Mouse (Mus musculus): ENCODE data around the gene Ciao2b. TPM values are rescaled to one million over a fixed set of nuclear protein-coding genes. Genes with fewer than 3 reads are reported as not detected.
A peak's percentile ranks its signal among the peaks of the same experiment; 100 is the strongest.

Gene Ciao2b
- polyA plus RNA-seq, 1 experiment from 2014 or later = 137 TPM

DNA sequence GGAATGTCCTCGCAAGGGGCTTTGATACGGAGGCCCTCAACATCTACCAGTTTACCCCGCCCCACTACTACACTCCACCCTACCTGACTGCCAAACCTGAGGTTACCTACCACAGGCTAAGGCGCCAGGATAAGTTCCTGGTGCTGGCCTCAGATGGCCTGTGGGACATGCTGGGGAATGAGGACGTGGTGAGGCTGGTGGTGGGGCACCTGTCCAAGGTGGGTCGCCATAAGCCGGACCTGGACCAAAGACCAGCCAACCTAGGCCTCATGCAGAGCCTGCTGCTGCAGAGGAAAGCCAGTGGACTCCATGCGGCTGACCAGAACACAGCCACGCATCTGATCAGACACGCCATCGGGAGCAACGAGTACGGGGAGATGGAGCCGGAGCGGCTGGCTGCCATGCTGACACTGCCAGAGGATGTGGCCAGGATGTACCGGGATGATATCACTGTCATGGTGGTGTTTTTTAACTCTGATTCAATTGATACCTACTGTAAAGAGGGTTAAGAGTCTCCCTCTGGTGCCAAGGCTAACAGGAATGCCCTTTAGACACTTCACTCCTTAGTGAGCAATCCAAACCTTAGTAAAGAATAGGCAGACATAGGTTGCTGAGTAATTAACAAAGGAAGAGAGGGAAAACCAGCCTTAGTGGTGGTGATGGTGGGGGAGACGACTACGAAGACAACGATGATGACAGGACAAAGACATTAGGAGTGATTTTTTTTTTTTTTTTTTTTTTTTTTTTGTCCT lies 47.0 kb downstream of the Ciao2b start:
- Histone ChIP-seq H3K9ac (replicated peaks) (no peak overlapping the region), H3K4me1 (replicated peaks) (peaks cover 12% of the 10 kb centered on the region), H3K27ac (no peak overlapping the region), H3K27me3 (no peaks in the 10 kb centered on the region), H3K4me3 (replicated peaks) (no peak overlapping the region), H3K4me2 (replicated peaks) (no peak overlapping the region), H3K36me3 (peaks cover 42% of the 10 kb centered on the region), H3K9me3 (no peaks in the 10 kb centered on the region)
- 93% methylated on average over 19 of the region's 19 CpGs for WGBS
- no peak for ATAC-seq

DNA sequence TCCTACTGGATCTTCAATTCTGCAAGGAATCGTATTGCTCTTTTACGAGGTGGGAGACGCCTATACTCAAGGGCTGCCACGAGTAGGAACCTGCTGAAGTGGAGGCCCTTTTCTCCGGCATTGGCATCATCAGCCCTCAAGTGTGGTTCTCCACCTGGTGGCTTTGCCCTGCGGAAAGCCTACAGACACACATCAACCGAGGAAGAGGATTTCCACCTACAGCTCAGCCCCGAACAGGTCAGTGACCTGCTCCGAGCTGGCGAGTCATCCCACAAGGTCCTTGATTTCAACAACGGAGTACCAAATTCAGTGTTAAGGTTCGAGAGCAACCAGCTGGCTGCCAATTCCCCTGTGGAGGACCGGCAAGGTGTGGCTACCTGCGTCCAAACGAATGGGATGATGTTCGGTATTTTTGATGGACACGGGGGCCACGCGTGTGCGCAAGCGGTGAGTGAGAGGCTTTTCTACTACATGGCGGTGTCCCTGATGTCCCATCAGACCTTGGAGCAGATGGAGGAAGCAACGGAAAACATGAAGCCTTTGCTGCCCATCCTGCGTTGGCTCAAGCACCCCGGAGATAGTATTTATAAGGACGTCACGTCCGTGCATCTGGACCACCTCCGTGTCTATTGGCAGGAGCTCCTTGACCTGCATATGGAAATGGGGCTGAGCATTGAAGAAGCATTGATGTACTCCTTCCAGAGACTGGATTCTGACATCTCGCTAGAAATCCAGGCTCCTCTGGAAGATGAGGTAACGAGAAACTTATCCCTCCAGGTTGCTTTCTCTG lies 48.0 kb downstream of the Ciao2b start:
- Histone ChIP-seq H3K4me3 (replicated peaks) (no peak overlapping the region), H3K4me1 (replicated peaks) (peaks cover 12% of the 10 kb centered on the region), H3K27me3 (no peaks in the 10 kb centered on the region), H3K9me3 (no peaks in the 10 kb centered on the region), H3K4me2 (replicated peaks) (no peak overlapping the region), H3K27ac (no peak overlapping the region), H3K36me3 (peaks cover 42% of the 10 kb centered on the region), H3K9ac (replicated peaks) (no peak overlapping the region)
- 96% methylated on average over 31 of the region's 31 CpGs for WGBS
- ATAC-seq = no peak

DNA sequence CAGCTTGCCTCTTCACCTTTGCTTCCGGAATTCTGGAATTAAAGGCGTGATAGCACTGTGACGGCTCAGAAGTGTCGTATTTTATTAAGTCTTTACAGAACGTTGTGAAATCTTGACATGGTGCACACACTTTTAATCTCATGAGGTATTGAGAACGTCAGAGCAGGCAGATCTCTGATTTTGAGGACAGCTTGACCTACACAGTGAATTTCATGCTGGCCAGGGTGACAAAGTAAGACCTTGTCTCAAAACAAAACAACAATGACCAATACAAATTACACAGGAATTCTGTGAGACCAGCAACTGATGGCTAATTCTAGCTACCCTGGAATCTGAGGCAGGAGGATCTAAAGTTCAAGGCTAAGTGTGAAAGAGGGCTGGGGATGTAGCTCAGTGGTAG lies 49.2 kb downstream of the Ciao2b start:
- ATAC-seq = no peak
- Histone ChIP-seq H3K4me2 (replicated peaks) (peak overlapping the region; percentile 80), H3K36me3 (peaks cover 38% of the 10 kb centered on the region), H3K4me3 (replicated peaks) (no peak overlapping the region), H3K27ac (no peak overlapping the region), H3K9ac (replicated peaks) (no peak overlapping the region), H3K9me3 (no peaks in the 10 kb centered on the region), H3K27me3 (no peaks in the 10 kb centered on the region), H3K4me1 (replicated peaks) (peaks cover 12% of the 10 kb centered on the region)
- 68% methylated on average over 6 of the region's 6 CpGs for whole genome bisulfite sequencing

DNA sequence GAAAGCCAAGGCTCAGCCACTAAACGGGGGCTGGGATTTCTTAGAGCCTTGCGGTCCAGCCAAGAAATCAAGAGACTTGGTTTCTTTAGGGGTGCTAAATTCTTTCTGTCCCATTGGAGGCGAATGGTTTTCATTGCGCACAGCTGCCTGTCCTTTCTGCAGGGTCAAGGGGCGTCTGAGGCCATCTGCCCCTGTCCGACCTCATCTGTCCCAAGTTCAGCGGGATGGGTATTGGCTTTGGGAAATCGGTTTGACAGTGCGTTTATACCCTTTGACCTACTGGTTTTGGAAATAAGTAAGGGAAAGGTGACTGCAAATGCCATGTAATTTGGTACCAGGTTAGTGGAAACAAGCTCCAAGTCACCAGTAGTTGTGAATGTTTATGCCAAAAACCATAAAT lies 49.9 kb downstream of the Ciao2b start:
- peak overlapping the region; percentile 81 for H3K9ac ChIP-seq (replicated peaks)
- peak overlapping the region; percentile 72 for H3K4me3 ChIP-seq (replicated peaks)
- no peaks in the 10 kb centered on the region for H3K27me3 ChIP-seq
- peaks cover 12% of the 10 kb centered on the region for H3K4me1 ChIP-seq (replicated peaks)
- H3K4me2 ChIP-seq (replicated peaks) = peak overlapping the region; percentile 80
- H3K27ac ChIP-seq = no peak overlapping the region
- peaks cover 32% of the 10 kb centered on the region for H3K36me3 ChIP-seq
- ATAC-seq = no peak; the same call in 1 of the 2 replicates
- H3K9me3 ChIP-seq = no peaks in the 10 kb centered on the region
- 3% methylated on average over 9 of the region's 9 CpGs for WGBS

DNA sequence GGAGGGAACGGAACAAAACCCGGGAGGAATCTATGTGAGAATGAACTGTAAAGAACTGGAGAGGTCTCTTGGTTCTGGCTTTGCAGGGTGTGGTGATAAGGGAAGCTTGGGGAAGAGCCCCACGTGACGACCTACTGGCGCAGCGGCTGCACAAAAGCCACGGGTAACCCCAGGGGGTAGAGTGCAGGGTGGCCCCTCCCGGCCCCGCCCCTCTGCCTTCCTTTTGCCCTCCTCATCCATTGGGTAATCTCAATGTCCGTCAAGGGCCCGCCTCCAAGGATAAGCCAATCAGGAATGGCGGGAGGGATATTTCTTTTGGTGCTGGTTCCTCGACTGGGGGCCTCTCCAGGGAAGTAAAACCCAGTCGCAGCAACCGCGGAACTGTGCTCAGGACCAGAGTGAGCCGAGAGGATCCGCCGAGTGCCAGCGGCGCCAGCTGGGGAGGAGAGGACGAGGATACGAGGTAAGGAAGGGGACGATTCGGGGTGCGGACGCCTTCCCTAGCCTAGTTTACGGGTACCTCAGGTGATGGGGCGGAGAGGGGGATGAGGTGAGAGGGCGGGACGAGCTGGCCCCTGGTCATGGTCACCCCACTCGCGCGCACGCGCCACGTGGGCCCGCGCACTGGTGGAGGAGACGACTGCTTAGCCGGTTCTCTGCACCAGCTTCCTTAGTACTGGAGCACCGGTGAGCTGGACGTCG lies 50.5 kb downstream of the Ciao2b start, which contains the start of gene Pdp2:
Gene Pdp2, plus strand, starts transcription at position 319 of the 702 bp plus-strand sequence.
- Histone ChIP-seq H3K4me2 (replicated peaks) (peak within 1 kb of the TSS; percentile 80), H3K4me1 (replicated peaks) (peaks cover 12% of the 10 kb centered on the region), H3K4me3 (replicated peaks) (peak within 1 kb of the TSS; percentile 72), H3K36me3 (peaks cover 27% of the 10 kb centered on the region), H3K9me3 (no peaks in the 10 kb centered on the region), H3K9ac (replicated peaks) (peak within 1 kb of the TSS; percentile 81), H3K27ac (peak within 1 kb of the TSS; percentile 84), H3K27me3 (no peaks in the 10 kb centered on the region)
- peak; percentile 98 for ATAC-seq
- 1% methylated on average over 44 of the region's 44 CpGs for WGBS

DNA sequence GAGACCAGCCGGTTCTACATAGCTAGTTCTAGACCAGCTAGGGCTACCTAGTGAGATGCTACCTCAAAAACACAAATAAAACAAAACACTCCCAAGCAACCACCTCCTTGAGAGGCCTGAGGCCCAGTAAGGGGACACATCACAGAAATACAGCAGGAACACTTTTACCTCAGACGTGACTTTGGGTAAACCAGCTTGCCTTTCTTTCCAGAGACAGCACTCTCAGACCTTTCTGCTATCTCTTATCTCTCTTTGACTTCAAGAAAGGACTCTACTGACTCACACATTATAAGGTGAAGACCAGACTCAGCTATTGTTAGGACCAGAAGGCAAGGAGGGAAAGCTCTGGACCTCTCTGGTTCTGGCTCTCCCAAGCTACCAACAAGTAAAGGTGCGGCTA lies 51.5 kb downstream of the Ciao2b start:
- 92% methylated on average over 3 of the region's 3 CpGs for WGBS

More for the DNA sequence above, 51.5 kb downstream of the Ciao2b start:
- Histone ChIP-seq H3K4me2 (replicated peaks) (no peak overlapping the region), H3K27ac (no peak overlapping the region), H3K36me3 (peaks cover 18% of the 10 kb centered on the region), H3K4me3 (replicated peaks) (no peak overlapping the region), H3K27me3 (no peaks in the 10 kb centered on the region), H3K9ac (replicated peaks) (no peak overlapping the region), H3K9me3 (no peaks in the 10 kb centered on the region), H3K4me1 (replicated peaks) (peaks cover 12% of the 10 kb centered on the region)
- no peak for ATAC-seq

Other genes with a start within 250 kb of the Ciao2b start
- 1.8 TPM in 2 replicates for gene Cmtm4, start 246.2 kb downstream of the Ciao2b start, polyA plus RNA-seq (2015; fragmentation: Nextera tagmentation; extraction: Ambion mirVana)
- 120 and 124 TPM in 2 replicates for gene Dync1li2, start 198.9 kb downstream of the Ciao2b start, polyA plus RNA-seq (2015; fragmentation: Nextera tagmentation; extraction: Ambion mirVana)
- 0.18 and 0.27 TPM in 2 replicates for gene Terb1, start 132.1 kb downstream of the Ciao2b start, polyA plus RNA-seq (2015; fragmentation: Nextera tagmentation; extraction: Ambion mirVana)
- 107 and 117 TPM in 2 replicates for gene Nae1, start 107.3 kb downstream of the Ciao2b start, polyA plus RNA-seq (2015; fragmentation: Nextera tagmentation; extraction: Ambion mirVana)
- 1.7 and 2.2 TPM in 2 replicates for gene Car7, start 107.3 kb downstream of the Ciao2b start, polyA plus RNA-seq (2015; fragmentation: Nextera tagmentation; extraction: Ambion mirVana)
- gene Pdp2, start 50.5 kb downstream of the Ciao2b start, polyA plus RNA-seq (2015; fragmentation: Nextera tagmentation; extraction: Ambion mirVana) = 17.4 and 19.8 TPM in 2 replicates
- gene Cdh16, start 17.6 kb downstream of the Ciao2b start, polyA plus RNA-seq (2015; fragmentation: Nextera tagmentation; extraction: Ambion mirVana) = not detected in 2 replicates
- 2.8 and 3.3 TPM in 2 replicates for gene Rrad, start 10.6 kb downstream of the Ciao2b start, polyA plus RNA-seq (2015; fragmentation: Nextera tagmentation; extraction: Ambion mirVana)
- not detected in 2 replicates for gene Ces2a, start 92.0 kb upstream of the Ciao2b start, polyA plus RNA-seq (2015; fragmentation: Nextera tagmentation; extraction: Ambion mirVana)
- gene Ces2b, start 189.6 kb upstream of the Ciao2b start, polyA plus RNA-seq (2015; fragmentation: Nextera tagmentation; extraction: Ambion mirVana) = 0.13 and 0.23 TPM in 2 replicates
- gene Ces2c, start 205.1 kb upstream of the Ciao2b start, polyA plus RNA-seq (2015; fragmentation: Nextera tagmentation; extraction: Ambion mirVana) = not detected in 2 replicates

Measured in midbrain, embryonic 13.5 days (tissue).